Mouse (Mus musculus) liver, embryonic 15.5 days (tissue): ENCODE measurements around the gene Fam120a. TPM values are rescaled to one million over a fixed set of nuclear protein-coding genes. Genes with fewer than 3 reads are reported as not detected.

Experiments
- ATAC-seq: fragments of 200-750 bp; cut with Nextera tagmentation; 2 replicates; pipeline ENCODE4 v1.8.0; 2017; ENCODE audit warnings: moderate number of reproducible peaks, mild to moderate bottlenecking, moderate library complexity; ENCODE audit not compliant: insufficient read depth
- H3K27ac ChIP-seq: fragments of 300-500 bp; sonication (generic); replicated peaks from 2 replicates; pipeline ENCODE4 v1.5.1; 2015; ENCODE audit warnings: mild to moderate bottlenecking, inconsistent platforms
- H3K27me3 ChIP-seq: fragments of 300-500 bp; sonication (generic); 2 replicates; pipeline ENCODE4 v1.6.1; 2015; ENCODE audit warnings: mild to moderate bottlenecking, inconsistent platforms
- H3K36me3 ChIP-seq: fragments of 300-500 bp; sonication (generic); replicated peaks from 2 replicates; pipeline ENCODE4 v1.6.1; 2015; ENCODE audit warnings: moderate library complexity, mild to moderate bottlenecking, inconsistent platforms
- H3K4me1 ChIP-seq: fragments of 300-500 bp; sonication (generic); replicated peaks from 2 replicates; pipeline ENCODE4 v1.6.1; 2015; ENCODE audit warnings: inconsistent platforms
- H3K4me2 ChIP-seq: fragments of 300-500 bp; sonication (generic); 2 replicates; pipeline ENCODE4 v1.6.1; 2015; ENCODE audit warnings: moderate library complexity, mild to moderate bottlenecking, inconsistent platforms
- H3K4me3 ChIP-seq: fragments of 300-500 bp; sonication (generic); replicated peaks from 2 replicates; pipeline ENCODE4 v1.5.1; 2015; ENCODE audit warnings: mild to moderate bottlenecking, inconsistent platforms
- H3K9ac ChIP-seq: fragments of 300-500 bp; sonication (generic); 2 replicates; pipeline ENCODE4 v1.6.1; 2015; ENCODE audit warnings: moderate library complexity, mild to moderate bottlenecking, inconsistent platforms
- H3K9me3 ChIP-seq: fragments of 300-500 bp; sonication (generic); replicated peaks from 2 replicates; pipeline ENCODE4 v1.6.1; 2016; ENCODE audit warnings: inconsistent platforms
- WGBS: fragments of 180-500 bp; shearing (Covaris S2); methylation state at CpG from one replicate; pipeline ENCODE4 v1.1.7; 2015; ENCODE audit warnings: mixed read lengths; ENCODE audit not compliant: insufficient replicate concordance; 5-methylcytosine and 5-hydroxymethylcytosine counted together
- polyA plus RNA-seq: library from polyadenylated mRNA; unstranded; fragments of >200 nt; fragmentation: Nextera tagmentation; extraction: Ambion mirVana; gene quantifications from 2 replicates; pipeline ENCODE4 v1.2.1, GENCODE M21; 2015

The Fam120a gene
- polyA plus RNA-seq, 1 experiment from 2014 or later = 13.3 TPM

- Histone ChIP-seq H3K9ac (peak overlapping the region; percentile 97), H3K4me3 (peak overlapping the region; percentile 91), H3K4me1 (peaks cover 74% of the 10 kb centered on the region), H3K27ac (peak overlapping the region; percentile 95), H3K9me3 (no peaks in the 10 kb centered on the region), H3K27me3 (no peaks in the 10 kb centered on the region), H3K36me3 (peaks cover 8% of the 10 kb centered on the region), H3K4me2 (peak overlapping the region; percentile 85)
- 4% methylated on average over 7 of the region's 7 CpGs for WGBS
- 0 out of 2 replicates have a peak, but pooled peaks have one; percentile 6 for ATAC-seq
Measured at GRCm38 (mm10) chr13:48965559-48966525, 2.0 kb downstream of the Fam120a start.

- peak overlapping the region; percentile 95 for H3K27ac ChIP-seq
- peaks cover 68% of the 10 kb centered on the region for H3K4me1 ChIP-seq
- H3K4me2 ChIP-seq = peak overlapping the region; percentile 85
- ATAC-seq = no peak
- peaks cover 8% of the 10 kb centered on the region for H3K36me3 ChIP-seq
- H3K27me3 ChIP-seq = no peaks in the 10 kb centered on the region
- H3K9me3 ChIP-seq = no peaks in the 10 kb centered on the region
- peak overlapping the region; percentile 97 for H3K9ac ChIP-seq
- peak overlapping the region; percentile 91 for H3K4me3 ChIP-seq
- 32% methylated on average over 4 of the region's 4 CpGs for WGBS
Measured at GRCm38 (mm10) chr13:48964850-48965249, 3.0 kb downstream of the Fam120a start.

- no peak for ATAC-seq
Measured at GRCm38 (mm10) chr13:48963111-48963510, 4.7 kb downstream of the Fam120a start.

GRCm38 (mm10) chr13:48962519-48962918 is 5.3 kb downstream of the Fam120a start:
- Histone ChIP-seq H3K36me3 (peaks cover 15% of the 10 kb centered on the region), H3K9ac (peak overlapping the region; percentile 22; the same call in 1 of the 2 replicates), H3K9me3 (no peaks in the 10 kb centered on the region), H3K27ac (peak overlapping the region; percentile 74), H3K4me3 (peak overlapping the region; percentile 0; the same call in 1 of the 2 replicates), H3K4me2 (peak overlapping the region; percentile 55), H3K27me3 (no peaks in the 10 kb centered on the region), H3K4me1 (peaks cover 68% of the 10 kb centered on the region)
- peak; percentile 38 for ATAC-seq
- WGBS = 13% methylated on average over 3 of the region's 3 CpGs

More at GRCm38 (mm10) chr13:48963111-48963510, 4.7 kb downstream of the Fam120a start:
- no peaks in the 10 kb centered on the region for H3K9me3 ChIP-seq
- H3K4me1 ChIP-seq = peaks cover 67% of the 10 kb centered on the region
- 53% methylated on average over 1 of the region's 1 CpGs for WGBS
- H3K9ac ChIP-seq = no peak overlapping the region
- H3K4me3 ChIP-seq = 0 out of 2 replicates have a peak overlapping the region, but pooled peaks have one; percentile 0
- H3K36me3 ChIP-seq = peaks cover 15% of the 10 kb centered on the region
- H3K4me2 ChIP-seq = peak overlapping the region; percentile 55
- H3K27ac ChIP-seq = peak overlapping the region; percentile 74
- no peaks in the 10 kb centered on the region for H3K27me3 ChIP-seq

- no peak for ATAC-seq
- H3K36me3 ChIP-seq = peaks cover 17% of the 10 kb centered on the region; the same call in 1 of the 2 replicates
- WGBS = 57% methylated on average over 4 of the region's 4 CpGs
- H3K27ac ChIP-seq = no peak overlapping the region
- H3K4me1 ChIP-seq = peaks cover 44% of the 10 kb centered on the region
- no peak overlapping the region for H3K4me2 ChIP-seq
- no peaks in the 10 kb centered on the region for H3K9me3 ChIP-seq
- no peak overlapping the region for H3K4me3 ChIP-seq
- no peaks in the 10 kb centered on the region for H3K27me3 ChIP-seq
- H3K9ac ChIP-seq = no peak overlapping the region
Measured at GRCm38 (mm10) chr13:48958608-48959007, 9.2 kb downstream of the Fam120a start.

- 67% methylated on average over 4 of the region's 4 CpGs for WGBS
- no peaks in the 10 kb centered on the region for H3K9me3 ChIP-seq
- peaks cover 17% of the 10 kb centered on the region; the same call in 1 of the 2 replicates for H3K36me3 ChIP-seq
- H3K9ac ChIP-seq = no peak overlapping the region
- H3K4me2 ChIP-seq = no peak overlapping the region
- no peaks in the 10 kb centered on the region for H3K27me3 ChIP-seq
- ATAC-seq = no peak
- H3K4me3 ChIP-seq = no peak overlapping the region
- H3K27ac ChIP-seq = no peak overlapping the region
- peaks cover 26% of the 10 kb centered on the region for H3K4me1 ChIP-seq
Measured at GRCm38 (mm10) chr13:48954825-48955224, 13.0 kb downstream of the Fam120a start.

GRCm38 (mm10) chr13:48950600-48951241 is 17.1 kb downstream of the Fam120a start:
- Histone ChIP-seq H3K4me1 (peaks cover 11% of the 10 kb centered on the region), H3K4me3 (no peak overlapping the region), H3K27ac (no peak overlapping the region), H3K9ac (no peak overlapping the region), H3K4me2 (no peak overlapping the region), H3K27me3 (no peaks in the 10 kb centered on the region), H3K9me3 (no peaks in the 10 kb centered on the region), H3K36me3 (peaks cover 34% of the 10 kb centered on the region)
- ATAC-seq = no peak
- 54% methylated on average over 5 of the region's 5 CpGs for WGBS

- H3K4me3 ChIP-seq = no peak overlapping the region
- H3K9me3 ChIP-seq = no peaks in the 10 kb centered on the region
- H3K4me1 ChIP-seq = peaks cover 10% of the 10 kb centered on the region
- peaks cover 49% of the 10 kb centered on the region for H3K36me3 ChIP-seq
- no peak overlapping the region for H3K27ac ChIP-seq
- ATAC-seq = no peak
- 75% methylated on average over 6 of the region's 6 CpGs for WGBS
- no peaks in the 10 kb centered on the region for H3K27me3 ChIP-seq
- H3K4me2 ChIP-seq = no peak overlapping the region
- H3K9ac ChIP-seq = no peak overlapping the region
Measured at GRCm38 (mm10) chr13:48948951-48949350, 18.9 kb downstream of the Fam120a start.

GRCm38 (mm10) chr13:48944571-48944970 is 23.2 kb downstream of the Fam120a start:
- H3K27ac ChIP-seq = no peak overlapping the region
- no peaks in the 10 kb centered on the region for H3K9me3 ChIP-seq
- H3K27me3 ChIP-seq = no peaks in the 10 kb centered on the region
- no peak overlapping the region for H3K4me3 ChIP-seq
- no peak for ATAC-seq
- 70% methylated on average over 1 of the region's 1 CpGs for WGBS
- peaks cover 20% of the 10 kb centered on the region for H3K4me1 ChIP-seq
- H3K4me2 ChIP-seq = no peak overlapping the region
- H3K9ac ChIP-seq = no peak overlapping the region
- peaks cover 84% of the 10 kb centered on the region for H3K36me3 ChIP-seq

GRCm38 (mm10) chr13:48942471-48942870 is 25.3 kb downstream of the Fam120a start:
- no peaks in the 10 kb centered on the region for H3K9me3 ChIP-seq
- WGBS = 71% methylated on average over 2 of the region's 2 CpGs
- peaks cover 20% of the 10 kb centered on the region for H3K4me1 ChIP-seq
- H3K27me3 ChIP-seq = no peaks in the 10 kb centered on the region
- peak; percentile 37; the same call in 1 of the 2 replicates for ATAC-seq
- H3K9ac ChIP-seq = no peak overlapping the region
- H3K4me2 ChIP-seq = no peak overlapping the region
- H3K27ac ChIP-seq = 0 out of 2 replicates have a peak overlapping the region, but pooled peaks have one; percentile 22
- peaks cover 83% of the 10 kb centered on the region for H3K36me3 ChIP-seq
- H3K4me3 ChIP-seq = no peak overlapping the region

GRCm38 (mm10) chr13:48941773-48942172 is 26.0 kb downstream of the Fam120a start:
- Histone ChIP-seq H3K36me3 (peaks cover 82% of the 10 kb centered on the region), H3K4me3 (no peak overlapping the region), H3K9ac (no peak overlapping the region), H3K27me3 (no peaks in the 10 kb centered on the region), H3K4me1 (peaks cover 20% of the 10 kb centered on the region), H3K4me2 (no peak overlapping the region), H3K9me3 (no peaks in the 10 kb centered on the region), H3K27ac (no peak overlapping the region)
- 62% methylated on average over 3 of the region's 3 CpGs for WGBS
- ATAC-seq = no peak
